Mouse (Mus musculus): ENCODE measurements at regions not wholly inside any gene's neighbourhood (a gene's known extent, or its start where the extent isn't known, plus 50 kb on each side); places are given as distances from the start of the nearest gene placed in this dataset.
A peak's percentile ranks its signal among the peaks of the same experiment; 100 is the strongest.

- dilution Hi-C loops (cut with MboI; ENCODE audit: extremely low pct_ligation_motif_present, extremely low pct_unique_long_range_greater_than_20kb, low sequenced_read_pairs), result no loop called here
- no peak for TF ChIP-seq CHD1 (IDR thresholded peaks at IDR 0.05; ENCODE audit: low read depth, low read length)
- TF ChIP-seq SMC3 (IDR thresholded peaks at IDR 0.05; ENCODE audit: low read depth, low read length), result no peak
- TF ChIP-seq POLR2AphosphoS2 (IDR thresholded peaks at IDR 0.05; ENCODE audit: low read depth, low read length), result no peak
- TF ChIP-seq USF1 (IDR thresholded peaks at IDR 0.05; ENCODE audit: low read depth, low read length), result no peak
- TF ChIP-seq IRF4 (IDR thresholded peaks at IDR 0.05; ENCODE audit: low read depth, low read length), result no peak
- no peak for TF ChIP-seq CHD2 (IDR thresholded peaks at IDR 0.05; ENCODE audit: low read length)
- TF ChIP-seq JUND (conservative IDR thresholded peaks at IDR 0.05; ENCODE audit: low read depth, low read length), result no peak
- no peak for TF ChIP-seq SIN3A (IDR thresholded peaks at IDR 0.05; ENCODE audit: low read length)
- no peak for TF ChIP-seq ETS1 (conservative IDR thresholded peaks at IDR 0.05; ENCODE audit: low read depth, low read length)
- TF ChIP-seq ZNF384 (IDR thresholded peaks at IDR 0.05; ENCODE audit: low read depth, low read length), result no peak
- TF ChIP-seq RCOR1 (conservative IDR thresholded peaks at IDR 0.05; ENCODE audit: low read depth, low read length), result no peak
- Histone ChIP-seq H3K79me2 (replicated peaks; ENCODE audit: control insufficient read depth, extremely low read depth, insufficient read depth, poor library complexity, severe bottlenecking) (no peaks in the 10 kb centered on the region), H3K27ac (ENCODE audit: insufficient read depth, low read depth) (no peak overlapping the region), H3K9me3 (replicated peaks; ENCODE audit: low read length) (no peaks in the 10 kb centered on the region), H3K27me3 (replicated peaks) (no peaks in the 10 kb centered on the region), H3K4me1 (ENCODE audit: control insufficient read depth in 1 of 2, insufficient read depth in 2 of 2) (no peaks in the 10 kb centered on the region), H3K9ac (ENCODE audit: insufficient read depth, low read depth) (no peak overlapping the region), H3K4me2 (ENCODE audit: insufficient read depth, low read depth, poor library complexity, severe bottlenecking) (no peak overlapping the region), H3K36me3 (replicated peaks in 1 of 2; ENCODE audit: control insufficient read depth in 1 of 2, insufficient read depth in 1 of 2, low read length in 1 of 2) (no peaks in the 10 kb centered on the region), H3K4me3 (replicated peaks in 1 of 3; ENCODE audit: low read depth in 2 of 3, low read length in 2 of 3, poor library complexity in 1 of 3) (no peak overlapping the region)
- in situ Hi-C loops (cut with MboI; ENCODE audit: low pct_ligation_motif_present, low pct_unique_long_range_greater_than_20kb, low sequenced_read_pairs), result no loop called here
- no peak for DNase-seq (ENCODE audit: extremely low read depth)
These were observed 1041.6 kb upstream of the Gje1 start for GRCm38 (mm10) chr10:15759576-15759975.

- Histone ChIP-seq H3K9me3 (replicated peaks; ENCODE audit: low read length) (no peaks in the 10 kb centered on the region), H3K4me2 (ENCODE audit: insufficient read depth, low read depth, poor library complexity, severe bottlenecking) (no peak overlapping the region), H3K27me3 (replicated peaks) (no peaks in the 10 kb centered on the region), H3K27ac (ENCODE audit: insufficient read depth, low read depth) (no peak overlapping the region), H3K79me2 (replicated peaks; ENCODE audit: control insufficient read depth, extremely low read depth, insufficient read depth, poor library complexity, severe bottlenecking) (no peaks in the 10 kb centered on the region), H3K36me3 (replicated peaks in 1 of 2; ENCODE audit: control insufficient read depth in 1 of 2, insufficient read depth in 1 of 2, low read length in 1 of 2) (no peaks in the 10 kb centered on the region), H3K4me1 (ENCODE audit: control insufficient read depth in 1 of 2, insufficient read depth in 2 of 2) (no peaks in the 10 kb centered on the region), H3K4me3 (replicated peaks in 1 of 3; ENCODE audit: low read depth in 2 of 3, low read length in 2 of 3, poor library complexity in 1 of 3) (no peak overlapping the region), H3K9ac (ENCODE audit: insufficient read depth, low read depth) (no peak overlapping the region)
- DNase-seq (ENCODE audit: extremely low read depth), result peak; percentile 38
- in situ Hi-C loops (cut with MboI; ENCODE audit: low pct_ligation_motif_present, low pct_unique_long_range_greater_than_20kb, low sequenced_read_pairs), result no loop called here
- dilution Hi-C loops (cut with MboI; ENCODE audit: extremely low pct_ligation_motif_present, extremely low pct_unique_long_range_greater_than_20kb, low sequenced_read_pairs), result no loop called here
- TF ChIP-seq IRF4 (IDR thresholded peaks at IDR 0.05; ENCODE audit: low read depth, low read length), result peak; percentile 65; the same call in 1 of the 2 replicates
- no peak for TF ChIP-seq CHD2 (IDR thresholded peaks at IDR 0.05; ENCODE audit: low read length)
- TF ChIP-seq MAFK (IDR thresholded peaks at IDR 0.05; ENCODE audit: insufficient replicate concordance, low read length), result peak; percentile 48; the same call in 1 of the 2 replicates
- TF ChIP-seq E2F4 (IDR thresholded peaks at IDR 0.05; ENCODE audit: insufficient replicate concordance, low read depth, low read length), result no peak
- TF ChIP-seq MYC (IDR thresholded peaks at IDR 0.05; ENCODE audit: low read depth, low read length), result no peak
- TF ChIP-seq EP300 (IDR thresholded peaks at IDR 0.05; ENCODE audit: low read length), result peak; percentile 62
- no peak for TF ChIP-seq MAZ (IDR thresholded peaks at IDR 0.05; ENCODE audit: low read depth, low read length)
These were observed 1039.5 kb upstream of the Gje1 start for GRCm38 (mm10) chr10:15757503-15757902.

Measured in CH12.LX (cell line).